Mouse (Mus musculus) ES-Bruce4 (cell line): ENCODE measurements at regions not wholly inside any gene's neighbourhood (a gene's known extent, or its start where the extent isn't known, plus 50 kb on each side); places are given as distances from the start of the nearest gene placed in this dataset.

ENCODE experiments used
- CTCF ChIP-seq: IDR thresholded peaks from one replicate; pipeline ENCODE4 v1.8.1; 2011; ENCODE audit warnings: low read depth, low read length
- EP300 ChIP-seq: IDR thresholded peaks from 2 replicates; pipeline ENCODE4 v1.6.1; 2011; ENCODE audit warnings: low read depth, low read length; ENCODE audit not compliant: insufficient read depth
- POLR2A ChIP-seq: IDR thresholded peaks from one replicate; pipeline ENCODE4 v1.8.1; 2011; ENCODE audit warnings: low read length; ENCODE audit not compliant: insufficient read depth

- TF ChIP-seq CTCF (no peak), POLR2A (no peak), EP300 (no peak)
Measured at GRCm38 (mm10) chr13:28517161-28517560, 259.8 kb downstream of the Gm11361 start.
